Mouse (Mus musculus): ENCODE data around the gene B230118H07Rik.

B230118H07Rik gene

GRCm38 (mm10) chr2:101649114-101649671 is at the start of gene B230118H07Rik, which contains the start of gene Rag1:
Gene B230118H07Rik, minus strand, starts transcription at chr2:101649532.
Gene Rag1, minus strand, starts transcription at chr2:101649501.
- DNase-seq: no peak

GRCm38 (mm10) chr2:101695584-101695983 is 46.3 kb upstream of the B230118H07Rik start:
- DNase-seq: peak; percentile 20

GRCm38 (mm10) chr2:101693577-101694215 is 44.4 kb upstream of the B230118H07Rik start:
- no peak for DNase-seq

GRCm38 (mm10) chr2:101693043-101693442 is 43.7 kb upstream of the B230118H07Rik start:
- DNase-seq: no peak

GRCm38 (mm10) chr2:101690252-101690827 is 41.0 kb upstream of the B230118H07Rik start:
- DNase-seq: no peak

- no peak for DNase-seq
Observed at GRCm38 (mm10) chr2:101688011-101688410, 38.7 kb upstream of the B230118H07Rik start.

- no peak for DNase-seq
Observed at GRCm38 (mm10) chr2:101684421-101684820, 35.1 kb upstream of the B230118H07Rik start.

- peak; percentile 17 for DNase-seq
Observed at GRCm38 (mm10) chr2:101679164-101679784, 29.9 kb upstream of the B230118H07Rik start.

GRCm38 (mm10) chr2:101678236-101679021 is 29.1 kb upstream of the B230118H07Rik start, which contains the start of gene Traf6:
Gene Traf6, plus strand, starts transcription at chr2:101678429.
- peak; percentile 87 for DNase-seq

GRCm38 (mm10) chr2:101673547-101673946 is 24.2 kb upstream of the B230118H07Rik start:
- DNase-seq: no peak

- DNase-seq: no peak
Observed at GRCm38 (mm10) chr2:101668751-101669150, 19.4 kb upstream of the B230118H07Rik start.

GRCm38 (mm10) chr2:101665703-101666092 is 16.4 kb upstream of the B230118H07Rik start:
- no peak for DNase-seq

- DNase-seq: peak; percentile 67
Observed at GRCm38 (mm10) chr2:101665058-101665702, 15.8 kb upstream of the B230118H07Rik start.

GRCm38 (mm10) chr2:101660536-101660935 is 11.2 kb upstream of the B230118H07Rik start:
- no peak for DNase-seq

- DNase-seq: peak; percentile 70
Observed at GRCm38 (mm10) chr2:101652921-101653597, 3.7 kb upstream of the B230118H07Rik start.

- DNase-seq: no peak
Observed at GRCm38 (mm10) chr2:101652204-101652920, 3.0 kb upstream of the B230118H07Rik start.

- no peak for DNase-seq
Observed at GRCm38 (mm10) chr2:101650446-101650845, 1.1 kb upstream of the B230118H07Rik start.

GRCm38 (mm10) chr2:101648361-101648760 is 971 bp downstream of the B230118H07Rik start:
- DNase-seq: no peak

- no peak for DNase-seq
Observed at GRCm38 (mm10) chr2:101645841-101646240, 3.5 kb downstream of the B230118H07Rik start.

- no peak for DNase-seq
Observed at GRCm38 (mm10) chr2:101639840-101640350, 9.4 kb downstream of the B230118H07Rik start.
